Mouse (Mus musculus): ENCODE measurements around the gene Napa.

Gene Napa

GRCm38 (mm10) chr7:16098021-16099017, at the start of gene Napa:
Gene Napa, plus strand, starts transcription at chr7:16098458.
- DNase-seq (ENCODE audit: low spot score in 2 of 2), result peak; percentile 99

- DNase-seq (ENCODE audit: low spot score in 2 of 2), result peak; percentile 29 to 38
These were observed 49.3 kb upstream of the Napa start for GRCm38 (mm10) chr7:16048675-16049575.

- DNase-seq (ENCODE audit: low spot score in 2 of 2), result peak; percentile 63 to 67
These were observed 48.7 kb upstream of the Napa start for GRCm38 (mm10) chr7:16049576-16049915.

- DNase-seq (ENCODE audit: low spot score in 2 of 2), result no peak
These were observed 47.7 kb upstream of the Napa start for GRCm38 (mm10) chr7:16050600-16050999.

DNA sequence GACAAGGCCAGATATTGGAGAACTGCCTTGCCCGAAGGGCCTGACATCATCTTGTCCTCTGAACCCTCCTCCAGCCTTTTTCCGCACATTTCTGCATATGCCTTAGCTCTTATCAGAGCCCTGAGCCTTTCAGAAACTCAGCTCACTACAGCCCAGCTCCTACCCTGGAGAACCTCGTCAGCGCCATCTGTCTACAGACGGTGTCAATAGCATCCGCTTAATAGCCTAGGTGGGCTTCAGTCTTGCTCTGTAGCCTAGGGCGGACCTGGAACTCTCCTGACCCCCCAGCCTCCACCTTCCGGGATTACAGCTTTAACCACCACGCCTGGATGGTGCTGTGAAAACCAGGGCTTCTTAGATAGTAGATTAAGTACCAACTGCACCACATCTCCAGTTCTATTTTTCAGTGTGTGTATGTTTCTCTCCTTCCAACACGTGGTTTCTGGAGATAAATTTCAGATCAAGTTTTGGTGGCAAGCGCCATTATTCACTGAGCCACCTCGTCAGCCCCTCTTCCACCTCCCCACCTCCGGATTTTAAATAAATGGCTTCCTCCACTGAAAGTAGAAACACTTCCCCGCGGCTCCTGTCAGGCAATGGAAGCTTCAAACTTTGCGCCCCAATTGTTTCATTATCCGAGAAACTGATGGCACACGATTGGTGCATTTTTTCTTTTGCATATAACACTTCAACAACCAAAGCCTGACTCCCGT, 46.2 kb upstream of the Napa start:
- peak; percentile 83 to 87 for DNase-seq (ENCODE audit: low spot score in 2 of 2)

DNA sequence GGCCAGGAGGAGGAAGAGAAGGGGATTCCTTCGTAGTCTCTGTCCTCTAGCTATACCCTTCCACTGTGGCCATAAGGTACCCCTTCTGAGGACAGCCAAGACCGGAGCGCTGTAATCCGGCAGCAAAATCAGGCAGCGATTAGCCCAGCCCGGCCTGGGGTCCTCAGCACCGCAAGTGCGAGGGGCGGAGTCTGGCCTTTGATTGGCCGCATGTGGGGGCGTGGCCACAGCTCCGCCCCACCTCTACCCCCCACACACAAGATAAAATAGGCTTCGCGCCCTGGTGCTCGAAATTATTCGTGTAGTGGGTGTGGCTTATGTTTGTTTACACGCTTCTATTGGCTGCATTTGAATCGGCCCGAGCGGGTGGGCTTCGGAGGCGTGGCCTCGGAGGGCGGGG, 45.6 kb upstream of the Napa start:
- DNase-seq (ENCODE audit: low spot score in 2 of 2), result peak; percentile 96 to 98

DNA sequence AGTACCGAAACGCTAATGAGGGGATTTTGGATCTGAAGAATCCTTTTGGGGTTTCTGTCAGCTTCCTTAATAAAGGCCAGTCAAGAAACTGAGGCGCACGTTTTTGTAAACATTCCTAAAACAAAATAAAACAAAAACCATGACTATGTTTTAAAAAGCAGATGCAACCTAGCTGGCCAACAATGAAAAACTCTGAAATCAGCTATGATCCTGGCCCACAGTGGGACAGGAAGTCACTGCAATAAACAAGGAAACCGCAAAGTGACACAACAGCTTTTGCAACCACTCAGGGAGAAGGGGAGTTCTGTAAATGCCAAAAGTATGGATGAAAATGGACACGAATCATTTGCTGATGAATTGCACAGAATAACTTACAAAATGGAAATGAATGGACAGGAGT, 45.2 kb upstream of the Napa start:
- no peak for DNase-seq (ENCODE audit: low spot score in 2 of 2)

DNA sequence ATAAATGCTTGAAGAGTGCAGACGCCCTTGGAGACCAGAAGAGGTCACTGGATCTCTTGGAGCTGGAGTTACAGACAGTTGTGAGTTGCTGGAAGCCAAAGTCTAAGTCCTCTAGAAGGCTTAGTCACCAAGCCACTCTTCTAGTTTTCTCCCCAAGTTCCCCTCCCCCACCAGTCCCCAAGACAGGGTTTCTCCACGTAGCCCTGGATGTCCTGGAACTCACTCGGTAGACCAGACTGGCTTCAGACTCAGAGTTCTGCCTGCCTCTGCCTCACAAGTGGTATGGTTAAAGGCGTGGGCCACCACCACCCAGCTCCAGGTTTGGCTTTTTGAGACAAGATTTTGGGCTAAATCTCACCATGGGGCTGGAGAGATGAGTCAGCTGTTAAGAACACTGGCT, 43.3 kb upstream of the Napa start:
- DNase-seq (ENCODE audit: low spot score in 2 of 2), result no peak

GRCm38 (mm10) chr7:16055665-16056064, 42.6 kb upstream of the Napa start:
- DNase-seq (ENCODE audit: low spot score in 2 of 2), result peak; percentile 86 to 87

- peak; percentile 47 to 66 for DNase-seq (ENCODE audit: low spot score in 2 of 2)
These were observed 41.7 kb upstream of the Napa start for GRCm38 (mm10) chr7:16056459-16057135.

GRCm38 (mm10) chr7:16057136-16057534, 41.1 kb upstream of the Napa start:
- peak; percentile 61 to 62 for DNase-seq (ENCODE audit: low spot score in 2 of 2)

GRCm38 (mm10) chr7:16061219-16062098, 36.8 kb upstream of the Napa start, which contains the start of gene Zfp541:
Gene Zfp541, plus strand, starts transcription at chr7:16061814.
- DNase-seq (ENCODE audit: low spot score in 2 of 2), result no peak

DNA sequence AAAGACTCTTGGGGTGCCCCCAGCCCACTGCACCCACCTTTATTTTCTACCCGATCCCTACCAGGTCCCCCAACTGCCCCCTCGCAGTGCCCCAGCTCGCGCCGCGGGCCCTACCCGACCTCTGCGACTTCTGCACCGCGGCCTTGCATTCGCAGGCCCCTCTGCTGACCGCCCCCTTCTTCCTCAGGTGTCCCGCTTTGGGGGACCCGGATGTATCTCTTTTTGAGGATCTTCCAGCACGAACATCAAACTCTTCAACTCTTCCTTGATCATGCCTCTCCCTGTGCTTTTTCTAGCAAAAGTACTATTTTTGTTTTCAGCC, 36.2 kb upstream of the Napa start:
- no peak for DNase-seq (ENCODE audit: low spot score in 2 of 2)

GRCm38 (mm10) chr7:16063490-16063889, 34.8 kb upstream of the Napa start:
- no peak for DNase-seq (ENCODE audit: low spot score in 2 of 2)

- no peak for DNase-seq (ENCODE audit: low spot score in 2 of 2)
These were observed 27.4 kb upstream of the Napa start for GRCm38 (mm10) chr7:16070846-16071245.

DNA sequence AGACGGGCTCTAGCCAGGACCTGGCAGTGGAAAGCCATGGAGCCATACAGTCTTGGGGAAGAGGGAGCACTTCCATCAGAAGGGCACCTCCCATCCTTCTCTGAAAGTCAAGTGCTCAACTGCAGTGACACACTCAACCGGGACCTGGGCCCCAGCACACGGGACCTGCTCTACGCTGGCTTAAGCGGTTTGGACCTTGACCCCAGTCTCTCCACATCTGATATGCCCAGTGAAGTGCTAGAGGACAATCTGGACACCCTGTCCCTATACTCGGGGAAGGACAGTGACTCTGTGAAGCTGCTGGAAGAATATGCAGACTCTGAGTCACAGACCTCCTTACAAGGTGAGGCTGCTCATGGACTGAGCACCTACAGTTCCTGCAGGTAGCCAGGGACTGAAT, 26.4 kb upstream of the Napa start:
- DNase-seq (ENCODE audit: low spot score in 2 of 2), result no peak

DNA sequence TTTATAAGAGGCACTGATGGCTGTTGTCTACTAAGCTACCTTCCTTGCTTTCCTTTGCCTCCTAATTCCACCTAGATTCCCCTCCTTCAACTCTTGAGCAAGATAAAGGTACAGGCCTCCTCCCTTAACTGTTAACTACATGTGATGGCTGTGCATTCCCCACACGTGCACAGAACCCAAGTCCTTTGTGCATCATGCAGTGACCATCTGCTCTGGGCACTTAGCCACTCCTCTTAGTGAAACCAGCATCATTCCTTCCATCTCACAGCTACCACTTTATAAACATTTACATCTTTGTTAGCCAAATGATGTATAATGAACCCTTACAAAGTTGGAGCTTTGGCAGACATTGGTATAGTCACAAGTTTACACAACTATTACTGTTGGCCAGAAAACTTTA, 18.3 kb upstream of the Napa start:
- no peak for DNase-seq (ENCODE audit: low spot score in 2 of 2)

DNA sequence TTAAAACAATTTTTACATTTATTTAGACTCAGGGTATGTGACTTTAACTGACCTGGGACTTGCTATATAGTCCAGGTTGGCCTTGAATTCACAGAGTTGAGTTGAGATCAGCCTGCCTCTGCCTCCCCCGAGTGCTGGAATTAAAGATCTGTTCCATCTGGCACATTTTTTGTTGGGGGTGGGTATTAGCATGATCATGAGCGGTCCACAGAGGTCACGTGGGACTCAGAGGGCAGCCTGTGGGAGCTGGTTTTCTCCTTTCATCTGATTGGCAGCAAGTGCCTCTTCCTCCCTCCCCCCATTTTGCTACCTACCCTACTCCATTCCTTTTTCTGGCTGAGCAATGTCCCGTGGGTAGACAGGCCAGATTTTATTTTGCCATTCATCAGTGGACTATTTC, 17.7 kb upstream of the Napa start:
- no peak for DNase-seq (ENCODE audit: low spot score in 2 of 2)

GRCm38 (mm10) chr7:16083361-16083760, 14.9 kb upstream of the Napa start:
- no peak for DNase-seq (ENCODE audit: low spot score in 2 of 2)

DNA sequence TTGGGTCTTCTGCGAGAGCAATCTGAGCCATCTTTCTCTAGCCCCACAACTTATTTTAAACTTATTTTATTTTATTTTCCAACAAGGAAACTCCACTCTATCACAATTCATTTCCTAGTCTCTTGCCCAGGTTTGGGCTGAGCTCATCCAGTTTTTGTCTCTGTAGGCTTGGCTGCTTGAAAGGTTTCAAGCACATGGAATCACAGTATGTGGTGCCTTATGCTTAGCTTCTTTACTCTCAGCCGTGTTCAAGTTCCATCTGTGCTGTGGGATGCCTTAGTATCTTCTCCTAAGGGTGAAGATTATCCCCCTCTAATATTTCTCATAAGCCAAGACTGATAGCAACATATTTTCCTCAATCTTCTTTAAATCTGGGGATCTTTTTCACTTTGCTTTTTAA, 10.7 kb upstream of the Napa start:
- no peak for DNase-seq (ENCODE audit: low spot score in 2 of 2)

All from spleen, postnatal 36 days (tissue).